Mouse (Mus musculus): ENCODE results near the gene Limk2. TPM values are rescaled to one million over a fixed set of nuclear protein-coding genes. Genes with fewer than 3 reads are reported as not detected.

The Limk2 gene
- polyA plus RNA-seq (2015; fragmentation: Nextera tagmentation; extraction: Ambion mirVana) = 53.1 and 54.5 TPM in 2 replicates

- Histone ChIP-seq H3K9me3 (ENCODE audit: control insufficient read depth, low read length) (no peaks in the 10 kb centered on the region), H3K4me2 (ENCODE audit: low read depth, low read length) (peak within 1 kb of the TSS; percentile 69), H3K4me1 (replicated peaks; ENCODE audit: control insufficient read depth, insufficient read depth, low read length) (peaks cover 11% of the 10 kb centered on the region), H3K27ac (ENCODE audit: low read length) (peak within 1 kb of the TSS; percentile 53), H3K9ac (ENCODE audit: low read length) (peak within 1 kb of the TSS; percentile 74), H3K36me3 (ENCODE audit: control insufficient read depth, insufficient read depth, low read length) (peaks cover 1% of the 10 kb centered on the region; the same call in 1 of the 2 replicates), H3K27me3 (ENCODE audit: control insufficient read depth, insufficient read depth, low read depth, low read length) (no peaks in the 10 kb centered on the region), H3K4me3 (ENCODE audit: low read length) (peak within 1 kb of the TSS; percentile 62)
- peak; percentile 96 for ATAC-seq (ENCODE audit: low read depth)
- 3% methylated on average over 45 of the region's 45 CpGs for WGBS
Observed at GRCm38 (mm10) chr11:3408997-3409732, at the start of gene Limk2. Gene Limk2 (minus strand): TSS chr11:3409189.

GRCm38 (mm10) chr11:3458428-3459104, 49.6 kb upstream of the Limk2 start:
- no peaks in the 10 kb centered on the region for H3K27me3 ChIP-seq (ENCODE audit: control insufficient read depth, insufficient read depth, low read depth, low read length)
- no peaks in the 10 kb centered on the region; the same call in 1 of the 2 replicates for H3K36me3 ChIP-seq (ENCODE audit: control insufficient read depth, insufficient read depth, low read length)
- 80% methylated on average over 12 of the region's 13 CpGs for WGBS
- no peak overlapping the region for H3K4me2 ChIP-seq (ENCODE audit: low read depth, low read length)
- H3K9ac ChIP-seq (ENCODE audit: low read length) = no peak overlapping the region
- H3K4me1 ChIP-seq (replicated peaks; ENCODE audit: control insufficient read depth, insufficient read depth, low read length) = no peaks in the 10 kb centered on the region
- H3K4me3 ChIP-seq (ENCODE audit: low read length) = no peak overlapping the region
- ATAC-seq (ENCODE audit: low read depth) = no peak
- H3K9me3 ChIP-seq (ENCODE audit: control insufficient read depth, low read length) = no peaks in the 10 kb centered on the region
- H3K27ac ChIP-seq (ENCODE audit: low read length) = no peak overlapping the region

GRCm38 (mm10) chr11:3456354-3456753, 47.4 kb upstream of the Limk2 start:
- peaks cover 4% of the 10 kb centered on the region for H3K4me1 ChIP-seq (replicated peaks; ENCODE audit: control insufficient read depth, insufficient read depth, low read length)
- no peak for ATAC-seq (ENCODE audit: low read depth)

DNA sequence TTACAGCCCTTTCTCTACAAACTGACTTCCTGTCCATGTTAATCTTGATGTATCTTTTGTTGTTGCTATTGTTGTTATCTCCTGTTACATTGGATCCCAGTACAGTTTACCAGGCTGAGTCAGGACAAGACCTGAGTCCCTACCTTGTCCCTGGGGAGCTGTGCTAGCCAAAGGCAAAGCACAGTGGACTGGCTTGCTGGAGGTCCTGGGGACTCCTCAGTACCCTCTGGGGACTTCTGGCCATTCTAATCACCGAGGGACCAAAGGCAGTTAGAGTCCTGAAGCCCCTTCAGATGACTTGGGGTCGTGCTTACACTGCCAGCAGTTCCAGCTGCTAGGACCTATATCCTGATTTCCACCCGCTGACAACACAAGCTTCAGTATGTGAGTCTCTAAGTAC, 45.5 kb upstream of the Limk2 start:
- H3K27me3 ChIP-seq (ENCODE audit: control insufficient read depth, insufficient read depth, low read depth, low read length) = no peaks in the 10 kb centered on the region
- no peaks in the 10 kb centered on the region for H3K9me3 ChIP-seq (ENCODE audit: control insufficient read depth, low read length)
- H3K4me2 ChIP-seq (ENCODE audit: low read depth, low read length) = no peak overlapping the region
- H3K4me3 ChIP-seq (ENCODE audit: low read length) = no peak overlapping the region
- no peak overlapping the region for H3K9ac ChIP-seq (ENCODE audit: low read length)
- no peak for ATAC-seq (ENCODE audit: low read depth)
- no peaks in the 10 kb centered on the region; the same call in 1 of the 2 replicates for H3K36me3 ChIP-seq (ENCODE audit: control insufficient read depth, insufficient read depth, low read length)
- WGBS = 89% methylated on average over 3 of the region's 3 CpGs
- no peak overlapping the region for H3K27ac ChIP-seq (ENCODE audit: low read length)
- peaks cover 13% of the 10 kb centered on the region for H3K4me1 ChIP-seq (replicated peaks; ENCODE audit: control insufficient read depth, insufficient read depth, low read length)

More at GRCm38 (mm10) chr11:3456354-3456753, 47.4 kb upstream of the Limk2 start:
- WGBS = 7% methylated on average over 1 of the region's 1 CpGs
- H3K4me2 ChIP-seq (ENCODE audit: low read depth, low read length) = no peak overlapping the region
- H3K9ac ChIP-seq (ENCODE audit: low read length) = no peak overlapping the region
- no peak overlapping the region for H3K27ac ChIP-seq (ENCODE audit: low read length)
- H3K9me3 ChIP-seq (ENCODE audit: control insufficient read depth, low read length) = no peaks in the 10 kb centered on the region
- no peaks in the 10 kb centered on the region; the same call in 1 of the 2 replicates for H3K36me3 ChIP-seq (ENCODE audit: control insufficient read depth, insufficient read depth, low read length)
- no peaks in the 10 kb centered on the region for H3K27me3 ChIP-seq (ENCODE audit: control insufficient read depth, insufficient read depth, low read depth, low read length)
- H3K4me3 ChIP-seq (ENCODE audit: low read length) = no peak overlapping the region

- WGBS = 46% methylated on average over 6 of the region's 6 CpGs
- Histone ChIP-seq H3K4me3 (ENCODE audit: low read length) (peak overlapping the region; percentile 79), H3K9ac (ENCODE audit: low read length) (no peak overlapping the region)
Observed at GRCm38 (mm10) chr11:3453467-3453866, 44.5 kb upstream of the Limk2 start.

DNA sequence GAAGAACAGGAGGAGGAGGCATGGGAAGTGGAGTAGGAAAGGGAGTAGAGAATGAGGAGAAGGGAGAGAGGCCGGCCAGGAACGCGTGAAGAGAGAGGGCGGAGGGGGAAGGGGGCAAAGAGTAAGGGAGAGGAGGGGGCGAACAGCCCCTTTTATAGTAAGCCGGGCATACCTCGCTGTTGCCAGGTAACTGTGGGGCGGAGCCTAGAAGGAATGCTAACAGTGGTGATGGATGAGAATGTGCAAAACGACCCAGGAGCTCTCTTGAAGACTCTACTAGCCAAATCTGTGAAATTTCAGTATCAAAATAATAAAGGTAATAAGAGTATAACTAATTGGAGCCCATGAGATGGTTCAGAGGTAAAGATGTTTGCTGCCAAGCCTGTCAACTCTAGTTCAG, 43.8 kb upstream of the Limk2 start:
- Histone ChIP-seq H3K4me2 (ENCODE audit: low read depth, low read length) (peak overlapping the region; percentile 95), H3K9ac (ENCODE audit: low read length) (peak overlapping the region; percentile 78), H3K27me3 (ENCODE audit: control insufficient read depth, insufficient read depth, low read depth, low read length) (no peaks in the 10 kb centered on the region), H3K9me3 (ENCODE audit: control insufficient read depth, low read length) (no peaks in the 10 kb centered on the region), H3K4me1 (replicated peaks; ENCODE audit: control insufficient read depth, insufficient read depth, low read length) (peaks cover 13% of the 10 kb centered on the region), H3K4me3 (ENCODE audit: low read length) (peak overlapping the region; percentile 79), H3K27ac (ENCODE audit: low read length) (peak overlapping the region; percentile 92), H3K36me3 (ENCODE audit: control insufficient read depth, insufficient read depth, low read length) (no peaks in the 10 kb centered on the region; the same call in 1 of the 2 replicates)
- peak; percentile 21; the same call in 1 of the 2 replicates for ATAC-seq (ENCODE audit: low read depth)
- WGBS = 3% methylated on average over 9 of the region's 9 CpGs

More at GRCm38 (mm10) chr11:3453467-3453866, 44.5 kb upstream of the Limk2 start:
- peaks cover 13% of the 10 kb centered on the region for H3K4me1 ChIP-seq (replicated peaks; ENCODE audit: control insufficient read depth, insufficient read depth, low read length)
- H3K27ac ChIP-seq (ENCODE audit: low read length) = no peak overlapping the region
- H3K36me3 ChIP-seq (ENCODE audit: control insufficient read depth, insufficient read depth, low read length) = no peaks in the 10 kb centered on the region; the same call in 1 of the 2 replicates
- H3K27me3 ChIP-seq (ENCODE audit: control insufficient read depth, insufficient read depth, low read depth, low read length) = no peaks in the 10 kb centered on the region
- H3K9me3 ChIP-seq (ENCODE audit: control insufficient read depth, low read length) = no peaks in the 10 kb centered on the region
- no peak for ATAC-seq (ENCODE audit: low read depth)
- peak overlapping the region; percentile 95 for H3K4me2 ChIP-seq (ENCODE audit: low read depth, low read length)

DNA sequence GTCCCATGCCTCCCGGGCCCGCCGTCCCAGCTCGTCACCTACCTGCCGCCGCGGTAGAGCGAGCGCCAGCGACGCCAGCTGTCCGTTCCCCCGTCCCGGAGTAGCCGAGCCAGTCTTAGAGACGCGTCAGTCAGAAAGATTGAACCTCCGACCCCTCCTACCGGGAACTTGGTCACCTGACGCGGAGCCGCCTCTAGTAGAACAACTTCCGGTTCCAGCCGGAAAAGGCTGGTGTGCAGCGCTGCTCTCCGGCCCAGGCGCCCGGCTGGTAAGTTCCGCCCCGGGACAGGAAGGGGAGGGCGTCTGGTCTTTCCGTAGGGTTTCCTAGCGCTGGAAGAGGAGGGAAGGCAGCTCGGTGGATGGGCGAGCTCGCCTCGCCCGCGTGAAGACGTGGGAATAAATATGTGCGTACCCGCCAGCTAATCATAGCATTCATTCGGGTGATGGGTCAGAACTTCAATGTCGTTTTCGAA, 43.2 kb upstream of the Limk2 start, which contains the start of gene Rnf185:
TSS of gene Rnf185 (minus strand) at position 197 of the 473 bp plus-strand sequence.
- no peaks in the 10 kb centered on the region; the same call in 1 of the 2 replicates for H3K36me3 ChIP-seq (ENCODE audit: control insufficient read depth, insufficient read depth, low read length)
- H3K9ac ChIP-seq (ENCODE audit: low read length) = peak within 1 kb of the TSS; percentile 88
- H3K4me3 ChIP-seq (ENCODE audit: low read length) = peak within 1 kb of the TSS; percentile 79
- H3K4me1 ChIP-seq (replicated peaks; ENCODE audit: control insufficient read depth, insufficient read depth, low read length) = peaks cover 13% of the 10 kb centered on the region
- under 1% methylated on average over 45 of the region's 45 CpGs for WGBS
- H3K27me3 ChIP-seq (ENCODE audit: control insufficient read depth, insufficient read depth, low read depth, low read length) = no peaks in the 10 kb centered on the region
- H3K4me2 ChIP-seq (ENCODE audit: low read depth, low read length) = peak within 1 kb of the TSS; percentile 95
- ATAC-seq (ENCODE audit: low read depth) = peak; percentile 98
- H3K9me3 ChIP-seq (ENCODE audit: control insufficient read depth, low read length) = no peaks in the 10 kb centered on the region
- peak within 1 kb of the TSS; percentile 92 for H3K27ac ChIP-seq (ENCODE audit: low read length)

DNA sequence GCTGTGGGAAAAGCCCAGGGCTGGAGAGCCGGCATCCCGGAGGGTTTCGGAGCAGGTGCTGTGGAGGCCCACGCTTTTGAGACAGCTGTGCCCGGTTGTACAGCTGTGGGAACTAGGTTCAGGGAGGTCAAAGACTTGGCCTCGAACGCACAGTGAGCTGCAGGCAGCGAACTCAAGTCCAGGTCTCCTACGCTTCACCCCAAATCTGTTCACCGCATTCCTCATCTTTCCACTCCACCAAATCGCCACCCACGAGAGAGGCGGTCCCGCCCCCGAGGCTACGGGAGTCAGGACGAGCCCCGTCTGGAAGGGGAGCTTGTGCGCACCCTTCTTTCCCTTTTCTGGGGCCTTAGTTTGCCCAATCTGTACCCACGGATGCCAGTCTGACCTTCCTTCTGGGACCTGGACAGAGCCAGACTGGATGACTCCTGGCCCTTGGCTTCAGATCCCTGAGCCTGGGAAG, 42.7 kb upstream of the Limk2 start:
- H3K9ac ChIP-seq (ENCODE audit: low read length) = peak overlapping the region; percentile 88
- peak overlapping the region; percentile 95 for H3K4me2 ChIP-seq (ENCODE audit: low read depth, low read length)
- WGBS = under 1% methylated on average over 20 of the region's 20 CpGs
- no peaks in the 10 kb centered on the region for H3K9me3 ChIP-seq (ENCODE audit: control insufficient read depth, low read length)
- H3K4me3 ChIP-seq (ENCODE audit: low read length) = peak overlapping the region; percentile 79
- peak overlapping the region; percentile 90 for H3K27ac ChIP-seq (ENCODE audit: low read length)
- no peaks in the 10 kb centered on the region for H3K27me3 ChIP-seq (ENCODE audit: control insufficient read depth, insufficient read depth, low read depth, low read length)
- H3K4me1 ChIP-seq (replicated peaks; ENCODE audit: control insufficient read depth, insufficient read depth, low read length) = peaks cover 13% of the 10 kb centered on the region
- H3K36me3 ChIP-seq (ENCODE audit: control insufficient read depth, insufficient read depth, low read length) = no peaks in the 10 kb centered on the region; the same call in 1 of the 2 replicates
- no peak; the same call in none of the 2 replicates for ATAC-seq (ENCODE audit: low read depth)

DNA sequence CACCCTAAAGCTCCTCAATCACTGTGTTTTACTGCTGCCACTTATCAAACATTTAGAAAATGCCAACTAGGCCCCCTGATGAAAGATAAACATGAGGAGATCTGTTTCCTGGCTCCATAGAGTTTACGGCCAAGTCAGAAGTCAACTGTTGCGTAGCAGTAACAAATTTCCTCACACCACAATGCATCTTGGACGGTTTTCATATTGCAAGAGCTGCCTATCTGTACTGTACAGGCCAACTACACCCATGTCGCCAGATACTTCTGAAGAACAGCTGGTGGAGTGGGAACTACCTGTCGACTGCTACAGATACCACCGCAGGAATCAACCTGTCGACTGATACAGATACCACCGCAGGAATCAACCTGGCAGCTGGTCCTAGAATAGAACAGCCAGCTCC, 35.9 kb upstream of the Limk2 start:
- WGBS = 74% methylated on average over 8 of the region's 8 CpGs
- Histone ChIP-seq H3K27me3 (ENCODE audit: control insufficient read depth, insufficient read depth, low read depth, low read length) (no peaks in the 10 kb centered on the region), H3K9ac (ENCODE audit: low read length) (no peak overlapping the region), H3K4me2 (ENCODE audit: low read depth, low read length) (no peak overlapping the region), H3K4me3 (ENCODE audit: low read length) (no peak overlapping the region), H3K36me3 (ENCODE audit: control insufficient read depth, insufficient read depth, low read length) (no peaks in the 10 kb centered on the region), H3K27ac (ENCODE audit: low read length) (no peak overlapping the region), H3K4me1 (replicated peaks; ENCODE audit: control insufficient read depth, insufficient read depth, low read length) (no peaks in the 10 kb centered on the region), H3K9me3 (ENCODE audit: control insufficient read depth, low read length) (no peaks in the 10 kb centered on the region)
- no peak for ATAC-seq (ENCODE audit: low read depth)
